Mouse (Mus musculus): ENCODE data around the gene Farsb.
"Not testable (repeated sequence)": the region's sequence is repeated elsewhere in the genome, so short reads cannot be mapped to it uniquely, and the experiment has no call there.

The Farsb gene

GRCm38 (mm10) chr1:78488752-78489492, at the start of gene Farsb:
Gene Farsb (minus strand): TSS chr1:78488897.
- peak; percentile 81 for DNase-seq (ENCODE audit: low spot score)

DNA sequence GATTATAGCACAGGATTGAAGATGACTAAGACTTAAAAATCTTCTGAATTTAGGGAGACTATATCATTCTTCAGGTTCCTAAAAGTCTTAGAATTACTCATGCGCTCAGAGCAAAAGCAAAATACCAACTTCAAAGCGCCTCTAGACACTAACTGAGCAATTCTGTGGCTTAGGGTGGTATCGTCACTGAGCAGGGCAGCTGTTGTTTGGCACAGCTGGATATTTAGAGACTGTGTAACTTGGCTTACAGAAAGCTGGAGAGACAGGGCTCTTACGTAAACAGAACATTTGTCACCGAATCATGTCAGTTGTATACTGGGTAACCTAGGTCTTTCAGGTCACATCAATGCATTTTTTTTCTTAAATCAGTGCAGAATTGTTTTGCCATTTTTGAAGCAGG, 49.7 kb upstream of the Farsb start:
- DNase-seq (ENCODE audit: low spot score) = no peak

GRCm38 (mm10) chr1:78537494-78538010, 48.9 kb upstream of the Farsb start:
- DNase-seq (ENCODE audit: low spot score) = no peak

GRCm38 (mm10) chr1:78536310-78537164, 47.8 kb upstream of the Farsb start:
- peak; percentile 31 for DNase-seq (ENCODE audit: low spot score)

DNA sequence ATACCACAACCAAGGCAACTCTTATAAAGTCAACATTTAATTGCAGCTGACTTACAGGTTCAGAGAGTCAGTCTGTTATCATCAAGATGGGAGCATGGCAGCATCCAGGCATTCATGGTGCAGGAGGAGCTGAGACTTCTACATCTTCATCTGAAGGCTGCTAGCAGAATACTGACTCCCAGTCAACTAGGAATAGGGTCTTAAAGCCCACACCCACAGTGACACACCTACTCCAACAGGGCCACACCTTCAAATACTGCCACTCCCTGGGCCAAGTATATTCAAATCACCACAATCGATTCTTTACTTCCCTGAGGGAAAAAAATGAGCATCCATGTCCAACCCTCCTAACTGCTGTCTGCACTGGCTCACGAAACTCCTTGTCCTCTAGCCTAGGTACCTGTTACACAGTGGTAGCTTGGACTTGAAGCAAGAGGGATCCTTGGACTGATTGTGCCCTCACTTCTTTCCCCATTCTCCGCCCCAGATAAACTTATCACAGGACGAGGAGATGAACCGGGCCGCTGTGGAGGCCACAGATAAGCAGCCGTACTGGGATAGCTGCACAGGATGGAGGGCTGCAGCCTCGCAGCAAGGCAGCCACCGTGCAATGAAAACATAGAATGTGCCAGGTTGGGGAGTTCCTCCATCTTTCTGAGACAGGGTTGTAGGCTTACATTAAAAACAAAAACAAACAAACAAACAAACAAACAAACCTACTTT, 45.9 kb upstream of the Farsb start:
- no peak for DNase-seq (ENCODE audit: low spot score)

- no peak for DNase-seq (ENCODE audit: low spot score)
Observed at GRCm38 (mm10) chr1:78532184-78532800, 43.6 kb upstream of the Farsb start.

GRCm38 (mm10) chr1:78530500-78531215, 42.0 kb upstream of the Farsb start:
- DNase-seq (ENCODE audit: low spot score) = no peak

GRCm38 (mm10) chr1:78529011-78529410, 40.3 kb upstream of the Farsb start:
- no peak for DNase-seq (ENCODE audit: low spot score)

DNA sequence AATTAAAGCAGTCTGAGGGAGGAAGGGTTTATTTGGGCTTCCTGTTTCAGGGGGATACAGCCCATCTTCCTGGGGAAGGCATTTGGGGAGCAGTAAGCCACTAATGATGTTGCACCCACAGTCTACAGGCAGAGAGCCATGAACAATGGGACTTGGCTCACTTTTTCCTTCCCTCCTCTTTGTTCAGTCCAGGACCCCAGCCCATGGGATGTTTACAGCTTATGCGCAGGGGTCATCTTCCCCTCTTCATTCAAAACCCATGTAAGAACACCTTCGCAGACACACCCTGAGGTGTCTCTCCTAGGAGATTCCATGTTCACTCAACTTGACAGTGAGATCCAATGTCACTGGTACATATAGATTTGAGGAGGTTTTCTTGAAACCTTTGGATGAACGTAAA, 39.7 kb upstream of the Farsb start:
- DNase-seq (ENCODE audit: low spot score) = no peak

GRCm38 (mm10) chr1:78525189-78525886, 36.6 kb upstream of the Farsb start:
- no peak for DNase-seq (ENCODE audit: low spot score)

DNA sequence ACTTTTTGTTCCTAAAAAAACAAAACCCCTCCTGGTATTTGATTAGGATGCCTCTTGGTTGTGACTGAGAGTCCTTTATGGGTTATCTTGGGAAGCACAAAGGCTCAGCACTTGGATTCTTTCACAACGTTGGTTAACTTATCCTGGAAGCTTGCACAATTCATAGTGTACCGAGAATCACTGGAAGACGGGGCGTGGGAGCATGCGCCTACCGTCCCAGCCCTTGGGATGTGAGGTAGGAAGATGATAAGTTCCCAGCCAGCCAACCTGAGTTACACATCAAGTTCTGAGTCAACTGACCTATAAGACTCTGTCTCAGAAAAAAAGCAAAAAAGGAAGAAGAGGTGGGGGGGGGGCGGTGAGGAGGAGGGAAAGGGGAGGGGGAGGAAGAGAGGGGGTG, 30.2 kb upstream of the Farsb start:
- no peak for DNase-seq (ENCODE audit: low spot score)

DNA sequence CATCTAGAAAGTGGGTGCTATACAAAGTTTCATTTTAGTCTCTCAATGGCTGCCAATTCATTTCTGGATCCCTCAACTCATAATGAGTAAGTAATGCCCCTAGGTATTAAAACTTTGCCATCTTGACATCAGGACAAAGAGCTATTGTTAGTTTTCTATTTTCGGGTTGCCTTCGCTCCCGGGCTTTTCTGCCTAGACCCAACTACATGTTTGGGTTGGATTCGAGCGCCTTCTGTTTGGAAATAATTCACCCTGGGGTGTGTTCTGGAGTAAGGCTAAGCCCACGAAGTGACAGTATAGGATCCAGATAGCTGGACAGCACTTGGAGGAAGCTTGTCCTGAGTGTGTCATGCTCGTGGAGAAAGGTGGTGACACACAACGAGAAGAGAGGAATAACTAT, 24.1 kb upstream of the Farsb start:
- no peak for DNase-seq (ENCODE audit: low spot score)

- no peak for DNase-seq (ENCODE audit: low spot score)
Observed at GRCm38 (mm10) chr1:78511621-78512160, 23.0 kb upstream of the Farsb start, which contains the start of gene BC035947. Gene BC035947 (minus strand): TSS chr1:78512158.

DNA sequence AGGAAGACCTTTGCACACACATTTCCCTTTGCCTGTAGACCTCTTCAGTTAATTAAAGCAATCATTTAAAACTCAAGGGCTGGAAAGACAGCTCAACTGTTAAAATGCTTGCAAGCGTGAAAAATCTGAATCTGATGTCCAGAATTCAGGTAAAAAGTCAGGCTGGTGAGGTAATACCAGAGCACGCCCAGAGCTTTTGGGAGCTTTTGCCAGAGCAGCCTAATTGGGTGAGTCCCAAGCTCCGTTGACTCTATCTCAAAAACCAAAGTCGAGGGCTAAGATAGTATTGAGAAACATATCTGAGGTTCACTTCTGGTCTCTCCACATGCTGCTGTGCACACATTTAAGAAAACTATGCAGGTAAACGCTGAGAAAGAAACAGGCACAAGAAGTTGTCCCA, 22.2 kb upstream of the Farsb start, which contains the start of gene Mogat1:
Gene Mogat1 (plus strand): TSS at position 130 of the 400 bp plus-strand sequence.
- no peak for DNase-seq (ENCODE audit: low spot score)

GRCm38 (mm10) chr1:78507137-78507536, 18.4 kb upstream of the Farsb start:
- DNase-seq (ENCODE audit: low spot score) = no peak

DNA sequence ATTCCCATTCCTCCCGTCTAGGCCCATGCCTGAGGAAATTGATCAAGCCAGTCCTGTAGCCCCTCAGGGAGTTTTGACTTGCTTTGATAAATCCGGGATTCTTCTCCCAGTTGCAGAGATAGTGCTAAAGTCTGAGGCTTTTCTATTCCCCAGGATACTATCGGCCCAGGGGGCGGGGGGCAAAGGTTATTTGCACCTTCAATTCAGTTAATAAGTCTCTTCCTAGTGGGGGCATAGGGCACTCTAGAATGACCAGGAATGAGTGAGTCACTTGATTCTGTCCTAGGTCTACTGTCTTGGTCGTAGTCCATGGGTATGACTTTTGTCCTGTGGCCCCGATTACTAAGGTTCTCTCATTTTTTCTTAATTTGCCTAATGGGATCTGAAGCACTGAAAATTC, 13.8 kb upstream of the Farsb start:
- DNase-seq (ENCODE audit: low spot score) = no peak

- not testable (repeated sequence) for DNase-seq (ENCODE audit: low spot score)
Observed at GRCm38 (mm10) chr1:78501856-78502255, 13.2 kb upstream of the Farsb start.

- DNase-seq (ENCODE audit: low spot score) = no peak
Observed at GRCm38 (mm10) chr1:78501036-78501435, 12.3 kb upstream of the Farsb start.

GRCm38 (mm10) chr1:78490143-78490542, 1.4 kb upstream of the Farsb start:
- DNase-seq (ENCODE audit: low spot score) = no peak

DNA sequence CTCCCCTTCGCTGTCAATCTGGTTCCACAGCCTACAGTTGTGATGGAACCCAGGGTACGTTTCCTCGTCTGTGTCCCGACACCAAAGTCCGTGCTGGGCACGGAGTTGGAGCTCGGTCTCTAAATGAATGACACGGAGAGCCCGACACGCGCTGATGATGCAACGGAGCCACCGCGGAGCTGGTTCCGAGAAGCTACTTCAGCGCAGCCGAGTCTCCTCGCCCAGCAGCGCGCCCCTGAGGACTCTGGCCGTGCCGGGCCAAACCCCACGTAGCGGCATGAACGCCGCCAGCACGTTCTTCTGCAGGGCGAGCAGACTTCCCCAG, 308 bp downstream of the Farsb start:
- DNase-seq (ENCODE audit: low spot score) = no peak
